Mouse (Mus musculus) heart, adult 2 months (tissue): ENCODE measurements around the gene Sp4. TPM values are rescaled to one million over a fixed set of nuclear protein-coding genes. Genes with fewer than 3 reads are reported as not detected.

Source experiments
- DNase-seq, 2 experiments: peaks; one replicate each; pipeline ENCODE4 v3.0.0; 2021
- H3K27ac ChIP-seq: fragments of 200-600 bp; 2 replicates; pipeline ENCODE4 v1.8.1; 2022
- H3K27me3 ChIP-seq: fragments of 200-500 bp; 2 replicates; pipeline ENCODE4 v1.6.1; 2012; ENCODE audit warnings: mild to moderate bottlenecking, low read length, inconsistent platforms, mixed read lengths; ENCODE audit not compliant: control insufficient read depth, insufficient read depth
- H3K36me3 ChIP-seq: fragments of 200-500 bp; 2 replicates; pipeline ENCODE4 v1.6.1; 2012; ENCODE audit warnings: low read length, inconsistent platforms; ENCODE audit not compliant: control insufficient read depth, insufficient read depth
- H3K4me1 ChIP-seq: fragments of 200-500 bp; 2 replicates; pipeline ENCODE4 v1.6.1; 2011; ENCODE audit warnings: low read length; ENCODE audit not compliant: control insufficient read depth, insufficient read depth
- H3K4me3 ChIP-seq: fragments of 200-600 bp; 2 replicates; pipeline ENCODE4 v1.8.1; 2022
- H3K79me2 ChIP-seq: fragments of 200-500 bp; replicated peaks from 2 replicates; pipeline ENCODE4 v1.6.1; 2012; ENCODE audit warnings: mild to moderate bottlenecking, inconsistent platforms, low read length, moderate library complexity, mixed read lengths; ENCODE audit not compliant: control insufficient read depth, insufficient read depth
- H3K9ac ChIP-seq: fragments of 200-500 bp; 2 replicates; pipeline ENCODE4 v1.6.1; 2012; ENCODE audit warnings: low read depth, mild to moderate bottlenecking, control low read depth, inconsistent platforms, low read length, mixed read lengths
- CTCF ChIP-seq: fragments of 200-600 bp; IDR thresholded peaks from 2 replicates; pipeline ENCODE4 v1.8.1; 2022; ENCODE audit warnings: antibody characterized with exemption, mild to moderate bottlenecking, moderate library complexity
- EP300 ChIP-seq: fragments of 200-500 bp; IDR thresholded peaks from 2 replicates; pipeline ENCODE4 v1.6.1; 2011; ENCODE audit warnings: low read depth, low read length, control low read depth; ENCODE audit not compliant: insufficient read depth
- POLR2A ChIP-seq: fragments of 200-500 bp; IDR thresholded peaks from 2 replicates; pipeline ENCODE4 v1.6.1; 2011; ENCODE audit warnings: mild to moderate bottlenecking, low read depth, low read length, control low read depth; ENCODE audit not compliant: insufficient read depth
- WGBS: fragments of 180-500 bp; shearing (Covaris S2); methylation state at CpG from one replicate; pipeline ENCODE4 v1.1.7; 2018; 5-methylcytosine and 5-hydroxymethylcytosine counted together
- intact Hi-C: fragments of 180-260 bp; cut with DNase I; formaldehyde crosslinking; loops from one replicate; pipeline ENCODE4 v1.15.1; 2025
- polyA plus RNA-seq: library from polyadenylated mRNA; depleted of rRNA; stranded (reverse); fragments of >200 nt; gene quantifications from 2 replicates; pipeline ENCODE4 v1.2.3, GENCODE M21; 2012; rRNA removed
- total RNA-seq, 2 experiments: library from RNA; stranded (reverse); gene quantifications; 2 replicates each; pipeline ENCODE4 v1.2.3; 2021

Gene Sp4
- total and polyA plus RNA-seq, 3 experiments: 4.4 to 12.0 (median 9.5) TPM

DNA sequence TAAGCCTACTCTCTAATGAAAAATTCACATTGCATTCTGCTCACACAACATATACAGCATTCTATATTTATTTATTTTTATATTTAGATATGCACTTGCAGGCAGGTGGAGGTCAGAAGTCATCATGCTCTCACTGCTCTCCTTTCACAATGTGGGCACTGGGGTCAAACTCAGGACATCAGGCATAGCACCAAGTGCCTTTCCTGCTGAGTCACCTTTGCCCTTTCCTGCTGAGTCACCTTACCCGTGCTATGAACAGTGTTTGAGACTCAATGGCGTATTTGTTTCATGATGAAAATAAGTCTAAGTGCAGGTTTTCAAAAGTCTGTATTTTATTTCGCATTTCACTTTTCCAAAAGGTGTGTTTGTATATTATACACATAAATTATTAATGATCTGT lies 111.7 kb downstream of the Sp4 start:
- intact Hi-C loops: no loop called here
- no peaks in the 10 kb centered on the region for H3K79me2 ChIP-seq
- no peaks in the 10 kb centered on the region for H3K36me3 ChIP-seq
- no peak overlapping the region for H3K27ac ChIP-seq
- no peaks in the 10 kb centered on the region; the same call in 1 of the 2 replicates for H3K4me1 ChIP-seq
- no peak overlapping the region for H3K9ac ChIP-seq
- WGBS: 73% methylated on average over 3 of the region's 3 CpGs
- TF ChIP-seq EP300 (no peak), POLR2A (no peak), CTCF (no peak)
- no peak for DNase-seq
- no peak overlapping the region for H3K4me3 ChIP-seq
- no peaks in the 10 kb centered on the region for H3K27me3 ChIP-seq

- Histone ChIP-seq H3K4me1 (no peaks in the 10 kb centered on the region; the same call in 1 of the 2 replicates), H3K79me2 (no peaks in the 10 kb centered on the region), H3K27me3 (no peaks in the 10 kb centered on the region), H3K27ac (no peak overlapping the region), H3K36me3 (no peaks in the 10 kb centered on the region), H3K4me3 (no peak overlapping the region), H3K9ac (no peak overlapping the region)
- 59% methylated on average over 2 of the region's 2 CpGs for WGBS
- no peak for DNase-seq
- no peak for TF ChIP-seq EP300
- no peak for TF ChIP-seq POLR2A
- TF ChIP-seq CTCF: no peak
- intact Hi-C loops: no loop called here
These were observed 113.6 kb downstream of the Sp4 start for GRCm38 (mm10) chr12:118187663-118188062.

GRCm38 (mm10) chr12:118186881-118187489 lies 114.3 kb downstream of the Sp4 start:
- Histone ChIP-seq H3K27me3 (no peaks in the 10 kb centered on the region), H3K4me3 (no peak overlapping the region), H3K4me1 (no peaks in the 10 kb centered on the region; the same call in 1 of the 2 replicates), H3K9ac (no peak overlapping the region), H3K36me3 (no peaks in the 10 kb centered on the region), H3K27ac (no peak overlapping the region), H3K79me2 (no peaks in the 10 kb centered on the region)
- TF ChIP-seq CTCF: no peak
- no peak for TF ChIP-seq EP300
- TF ChIP-seq POLR2A: no peak
- no peak for DNase-seq
- WGBS: 39% methylated on average over 4 of the region's 4 CpGs
- intact Hi-C loops: no loop called here

DNA sequence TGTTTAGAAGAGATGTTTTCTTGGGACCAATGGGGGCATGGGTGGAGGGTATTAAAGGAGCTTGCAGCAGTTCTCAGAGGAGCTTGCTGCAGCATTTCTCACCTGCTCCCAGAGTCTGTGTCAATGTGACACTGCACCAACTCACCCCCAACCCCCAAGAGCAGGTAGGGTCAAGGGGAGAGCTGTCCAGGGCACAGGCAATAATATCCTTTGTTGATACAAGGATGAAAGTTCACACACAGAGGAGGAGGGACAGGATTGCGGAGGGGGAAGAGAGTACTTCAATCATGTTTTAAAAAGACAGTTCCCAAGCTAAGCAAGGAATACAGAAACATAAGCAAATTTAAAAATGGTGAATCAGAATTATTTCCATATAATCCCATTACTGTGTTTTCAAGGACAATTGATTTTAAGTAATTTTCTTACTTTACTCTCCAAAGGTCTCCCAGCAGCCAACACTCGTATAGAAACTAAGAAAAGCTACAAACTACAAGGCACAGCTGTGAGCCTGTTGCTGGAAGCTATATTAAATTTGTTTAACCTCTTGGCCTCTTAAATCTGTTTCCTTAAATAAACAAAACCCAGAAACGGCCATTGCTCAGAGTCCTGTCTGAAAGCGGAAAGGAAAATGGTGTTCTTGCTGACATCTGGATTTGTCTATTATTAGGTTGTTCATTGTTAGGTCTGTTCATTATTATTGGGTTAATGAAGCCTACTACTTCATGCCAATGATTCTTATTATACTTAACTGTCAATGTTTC lies 114.9 kb downstream of the Sp4 start:
- Histone ChIP-seq H3K27me3 (no peaks in the 10 kb centered on the region), H3K27ac (no peak overlapping the region), H3K4me1 (no peaks in the 10 kb centered on the region; the same call in 1 of the 2 replicates), H3K9ac (no peak overlapping the region), H3K36me3 (no peaks in the 10 kb centered on the region), H3K4me3 (no peak overlapping the region), H3K79me2 (no peaks in the 10 kb centered on the region)
- 33% methylated on average over 4 of the region's 4 CpGs for WGBS
- intact Hi-C loops: no loop called here
- TF ChIP-seq CTCF (no peak), EP300 (no peak)
- DNase-seq: no peak

Other genes with a start within 250 kb of the Sp4 start
- not detected for gene Dnah11, start 102.4 kb downstream of the Sp4 start, total RNA-seq
- gene Dnah11, start 102.4 kb downstream of the Sp4 start, polyA plus RNA-seq: 0.10 TPM in 1 of 2 replicates, not detected in the other